Mouse (Mus musculus) frontal cortex, postnatal 14 days (tissue): ENCODE data around the gene P2rx7.

Experiments used
- DNase-seq, 2 experiments: peaks; one replicate each; pipeline ENCODE4 v3.0.0; 2022; ENCODE audit warnings: low spot score in 2 of 2

The P2rx7 gene

GRCm38 (mm10) chr5:122643701-122644100 is at the start of gene P2rx7:
Gene P2rx7, plus strand, starts transcription at chr5:122643911.
- peak; percentile 53 to 67 for DNase-seq

DNA sequence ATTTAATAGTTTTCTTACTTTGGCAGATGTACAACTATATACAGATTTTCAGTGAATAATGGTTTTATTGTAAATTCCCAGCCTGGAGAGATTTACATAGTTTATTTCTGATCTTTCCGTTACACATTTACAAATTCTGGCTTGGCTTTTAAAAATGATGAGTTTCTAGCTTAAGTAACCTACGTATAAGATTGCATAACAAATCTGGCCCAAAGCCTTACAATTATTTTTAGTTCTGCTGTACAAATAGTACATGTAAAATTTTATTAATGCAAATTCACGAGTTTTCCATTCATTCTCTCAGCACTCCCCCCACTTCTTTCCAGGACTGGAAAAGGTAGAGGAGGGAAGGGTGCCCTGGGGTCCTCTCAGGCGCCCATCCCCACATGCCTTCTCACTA is 48.2 kb upstream of the P2rx7 start:
- no peak for DNase-seq

GRCm38 (mm10) chr5:122602233-122602632 is 41.5 kb upstream of the P2rx7 start:
- no peak for DNase-seq

DNA sequence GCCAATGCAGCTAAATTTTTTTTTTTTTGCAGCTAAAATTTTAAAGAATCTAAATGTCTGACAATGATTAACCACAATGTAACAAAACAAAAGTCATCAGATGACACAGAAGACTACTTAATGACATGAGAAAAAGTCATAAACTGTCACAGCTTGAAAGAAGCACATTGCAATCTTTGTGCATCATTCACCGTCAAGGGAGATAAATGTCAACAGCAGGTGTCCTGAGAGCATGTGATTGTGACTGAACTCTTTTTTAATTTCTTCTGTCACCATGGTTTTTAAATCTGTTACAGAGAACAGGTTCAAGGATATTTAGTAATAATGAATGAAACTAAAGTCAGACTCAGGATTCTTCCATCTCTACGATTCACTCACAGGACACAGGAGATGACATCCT is 38.8 kb upstream of the P2rx7 start:
- no peak for DNase-seq

GRCm38 (mm10) chr5:122611651-122612050 is 32.1 kb upstream of the P2rx7 start:
- no peak for DNase-seq

GRCm38 (mm10) chr5:122613908-122614732 is 29.6 kb upstream of the P2rx7 start, which contains the start of gene Ift81:
Gene Ift81, minus strand, starts transcription at chr5:122614518.
- DNase-seq = peak; percentile 92 to 95

DNA sequence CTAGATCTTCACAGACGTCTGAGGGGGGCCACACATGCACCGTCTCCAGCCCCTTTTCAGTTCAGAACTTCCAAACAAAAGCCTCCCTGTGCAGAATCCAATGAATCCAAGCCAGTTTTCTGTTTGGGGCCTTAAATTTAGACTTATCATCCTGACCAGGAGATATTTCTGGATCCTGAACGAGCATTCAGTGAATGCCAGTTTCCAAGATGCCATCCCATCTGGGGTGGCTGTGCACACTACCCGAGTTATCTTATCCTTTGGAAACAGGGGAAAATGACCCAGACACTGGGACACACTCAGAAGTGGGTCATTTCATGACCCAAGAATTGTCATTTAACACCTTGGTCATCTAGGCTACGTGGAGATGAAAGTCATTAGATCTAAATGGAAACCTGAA is 26.0 kb upstream of the P2rx7 start:
- DNase-seq = no peak

- DNase-seq = no peak
These were observed 23.9 kb upstream of the P2rx7 start for GRCm38 (mm10) chr5:122619686-122620296.

GRCm38 (mm10) chr5:122621376-122621886 is 22.3 kb upstream of the P2rx7 start:
- no peak for DNase-seq

- DNase-seq = no peak
These were observed 21.2 kb upstream of the P2rx7 start for GRCm38 (mm10) chr5:122622526-122622925.

- DNase-seq = no peak
These were observed 19.9 kb upstream of the P2rx7 start for GRCm38 (mm10) chr5:122623861-122624260.

- no peak for DNase-seq
These were observed 18.7 kb upstream of the P2rx7 start for GRCm38 (mm10) chr5:122624952-122625479.

- DNase-seq = no peak
These were observed 18.0 kb upstream of the P2rx7 start for GRCm38 (mm10) chr5:122625565-122626252.

DNA sequence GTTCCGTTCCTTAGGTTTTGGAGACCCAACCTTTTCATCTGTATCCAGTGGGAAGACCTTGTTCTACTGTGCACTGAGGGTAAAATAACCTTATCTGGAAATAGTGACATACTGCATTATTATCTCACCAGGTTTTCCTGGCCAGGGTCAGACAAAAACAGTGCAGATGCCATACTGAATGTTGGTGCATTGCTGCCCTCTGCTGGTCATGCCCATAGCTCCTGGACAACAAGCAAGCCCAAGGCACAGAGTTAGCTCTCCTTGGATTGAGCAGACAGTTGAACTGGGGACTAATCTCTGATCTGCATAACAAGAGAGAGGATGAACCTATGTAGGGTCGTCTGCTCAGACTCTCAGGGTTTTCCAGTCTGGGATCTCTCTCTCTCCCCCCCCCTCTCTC is 16.5 kb upstream of the P2rx7 start:
- peak; percentile 68 to 88 for DNase-seq

GRCm38 (mm10) chr5:122635228-122635627 is 8.5 kb upstream of the P2rx7 start:
- no peak for DNase-seq

DNA sequence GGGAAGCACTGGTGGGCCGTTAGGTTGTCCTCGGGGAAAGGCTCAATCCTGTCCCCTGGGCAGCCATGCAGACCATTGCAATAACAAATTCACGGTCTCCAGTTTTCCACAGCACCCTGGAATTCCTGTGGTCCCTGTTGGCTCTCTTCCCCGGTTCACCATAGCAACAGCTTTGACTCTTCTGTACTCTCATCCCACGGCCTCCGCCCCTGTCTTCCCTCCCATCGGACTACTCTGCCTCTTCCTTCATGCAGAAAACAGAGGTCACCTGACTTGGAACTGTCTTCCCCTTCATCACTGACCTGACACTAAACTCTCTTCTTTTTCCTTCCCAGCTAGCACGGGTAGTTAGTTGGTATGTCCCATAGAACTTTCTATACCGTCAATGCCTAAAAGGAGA is 7.4 kb upstream of the P2rx7 start:
- no peak for DNase-seq

DNA sequence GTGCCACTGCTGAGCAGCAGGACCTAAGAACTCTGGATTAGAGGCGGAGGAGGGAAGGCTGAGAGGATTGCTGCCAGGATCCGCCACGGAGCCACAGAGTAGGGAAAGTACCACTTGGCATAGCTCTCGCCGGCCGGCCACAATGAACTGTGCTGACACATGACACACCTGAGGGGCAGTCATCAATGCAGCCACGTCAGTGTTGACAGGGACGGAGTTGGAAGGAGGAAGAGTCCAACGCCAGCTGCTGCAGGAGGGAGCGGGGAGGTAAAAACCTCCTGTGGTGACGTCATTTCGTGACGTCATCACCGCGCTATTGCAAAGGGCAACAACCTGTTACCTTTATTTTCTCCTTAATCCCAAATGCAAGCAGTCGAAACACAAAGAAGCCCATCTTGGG is 6.8 kb upstream of the P2rx7 start:
- no peak for DNase-seq

- no peak for DNase-seq
These were observed 5.4 kb upstream of the P2rx7 start for GRCm38 (mm10) chr5:122638296-122638695.

DNA sequence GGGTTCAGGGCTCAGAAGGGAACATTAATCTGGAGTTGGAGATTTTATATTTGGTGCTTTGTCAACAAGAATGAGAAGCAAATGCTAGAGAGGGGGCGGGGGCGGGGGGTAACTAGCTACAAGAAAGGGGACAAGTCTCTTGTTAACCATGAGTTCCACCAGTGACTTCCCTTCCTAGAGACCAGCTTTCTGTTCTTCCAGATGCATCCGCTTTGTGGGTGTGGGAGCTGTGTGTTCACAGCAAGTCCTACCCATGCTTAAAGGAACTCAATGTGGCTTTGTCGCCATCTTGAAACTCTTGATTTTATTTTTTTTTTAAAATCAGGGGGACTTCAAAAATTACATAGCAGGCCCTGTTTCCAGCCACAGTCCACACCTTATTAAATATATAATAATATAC is 4.2 kb upstream of the P2rx7 start:
- no peak for DNase-seq

- DNase-seq = no peak
These were observed 3.7 kb upstream of the P2rx7 start for GRCm38 (mm10) chr5:122639986-122640385.

DNA sequence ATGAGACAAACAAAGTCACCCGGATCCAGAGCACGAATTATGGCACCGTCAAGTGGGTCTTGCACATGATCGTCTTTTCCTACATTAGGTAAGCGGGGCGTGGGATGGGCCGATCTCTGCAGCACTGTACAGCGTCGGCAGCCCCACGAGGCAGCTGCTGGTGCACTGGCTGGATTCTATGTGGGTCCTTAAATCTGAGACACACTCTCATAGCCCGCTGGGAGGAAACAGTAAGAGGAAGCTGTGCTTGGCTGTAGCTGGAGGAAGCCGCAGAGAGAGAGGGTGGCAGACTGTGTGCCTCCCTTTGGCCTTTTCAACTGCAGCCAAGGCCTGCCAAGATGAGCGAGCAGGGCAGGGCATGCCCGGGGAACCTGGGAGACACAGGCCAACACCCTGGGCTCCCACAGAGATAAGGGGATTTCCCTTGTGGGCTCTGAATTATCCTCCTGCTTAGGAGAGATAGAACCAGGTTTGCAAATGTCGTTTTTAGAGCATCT is 448 bp downstream of the P2rx7 start:
- DNase-seq = no peak

- DNase-seq = no peak
These were observed 1.6 kb downstream of the P2rx7 start for GRCm38 (mm10) chr5:122645290-122645689.
